Mouse (Mus musculus) gastrocnemius, adult 18-20 months (tissue): ENCODE data around the gene St6galnac3. TPM values are rescaled to one million over a fixed set of nuclear protein-coding genes. Genes with fewer than 3 reads are reported as not detected.

Experiments
- DNase-seq: peaks from one replicate; pipeline ENCODE4 v3.0.0; 2021; ENCODE audit warnings: low spot score
- total RNA-seq, 2 experiments: library from RNA; stranded (reverse); gene quantifications; 2 replicates each; pipeline ENCODE4 v1.2.3; 2021

St6galnac3 gene
- total RNA-seq, 2 experiments from 2014 or later: 1.5 to 2.9 TPM

DNA sequence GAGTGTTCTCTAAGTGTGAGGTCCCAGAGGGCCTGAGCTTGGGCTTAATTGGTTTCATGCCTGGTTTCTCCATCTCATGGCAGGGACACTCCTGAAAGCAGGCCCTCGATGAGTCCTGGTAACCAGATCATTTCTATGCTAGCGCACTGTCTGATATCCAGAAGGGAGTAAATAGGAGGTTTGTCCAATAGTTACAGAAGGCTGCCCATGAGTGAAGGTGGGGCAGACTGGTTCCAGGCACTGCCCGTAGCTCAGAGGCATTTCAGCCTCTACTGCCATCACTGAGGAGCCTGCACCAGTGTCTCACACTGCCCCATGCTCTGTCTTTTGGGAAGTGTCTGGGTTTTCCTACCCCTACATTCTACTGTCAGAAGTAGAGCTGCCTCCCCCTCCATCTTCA lies 72.1 kb downstream of the St6galnac3 start:
- DNase-seq: no peak

DNA sequence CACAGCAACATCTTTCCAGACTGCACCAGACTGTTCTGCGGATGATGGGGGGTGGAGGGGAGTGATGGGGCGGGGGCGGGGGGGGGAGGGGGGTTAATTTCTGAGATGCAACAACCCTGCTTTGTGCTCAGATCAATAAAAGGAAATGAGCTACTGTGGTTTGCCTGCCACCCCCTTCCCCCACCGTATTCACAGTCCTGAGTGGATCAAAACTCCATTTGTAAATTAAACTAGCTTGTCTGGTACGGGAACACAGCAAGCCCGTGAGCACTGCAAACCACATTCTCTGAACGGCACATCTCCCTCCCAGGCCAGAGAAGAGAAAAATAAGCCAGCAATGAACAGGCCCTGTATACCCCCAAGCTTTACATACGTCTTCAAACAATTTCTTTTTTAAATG lies 76.3 kb downstream of the St6galnac3 start:
- DNase-seq: no peak

DNA sequence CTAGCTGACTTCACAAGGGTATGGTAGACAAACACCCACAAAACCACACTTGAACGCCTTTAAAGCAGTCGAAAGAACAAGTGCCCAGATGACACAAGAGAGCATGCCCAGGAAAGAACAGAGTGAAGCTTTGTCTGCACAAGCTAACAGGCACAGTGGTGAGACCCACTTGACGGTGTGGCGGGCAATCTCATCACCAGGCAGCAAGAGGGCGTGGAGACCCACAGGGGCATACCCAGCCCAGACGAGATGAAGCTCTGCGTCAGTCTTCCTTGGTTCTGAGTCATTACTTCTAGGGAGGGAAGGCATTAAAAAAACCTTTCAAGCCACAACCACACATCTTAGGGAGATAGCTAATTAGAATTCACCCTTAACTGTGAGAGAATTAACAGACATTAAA lies 79.2 kb downstream of the St6galnac3 start:
- DNase-seq: no peak

DNA sequence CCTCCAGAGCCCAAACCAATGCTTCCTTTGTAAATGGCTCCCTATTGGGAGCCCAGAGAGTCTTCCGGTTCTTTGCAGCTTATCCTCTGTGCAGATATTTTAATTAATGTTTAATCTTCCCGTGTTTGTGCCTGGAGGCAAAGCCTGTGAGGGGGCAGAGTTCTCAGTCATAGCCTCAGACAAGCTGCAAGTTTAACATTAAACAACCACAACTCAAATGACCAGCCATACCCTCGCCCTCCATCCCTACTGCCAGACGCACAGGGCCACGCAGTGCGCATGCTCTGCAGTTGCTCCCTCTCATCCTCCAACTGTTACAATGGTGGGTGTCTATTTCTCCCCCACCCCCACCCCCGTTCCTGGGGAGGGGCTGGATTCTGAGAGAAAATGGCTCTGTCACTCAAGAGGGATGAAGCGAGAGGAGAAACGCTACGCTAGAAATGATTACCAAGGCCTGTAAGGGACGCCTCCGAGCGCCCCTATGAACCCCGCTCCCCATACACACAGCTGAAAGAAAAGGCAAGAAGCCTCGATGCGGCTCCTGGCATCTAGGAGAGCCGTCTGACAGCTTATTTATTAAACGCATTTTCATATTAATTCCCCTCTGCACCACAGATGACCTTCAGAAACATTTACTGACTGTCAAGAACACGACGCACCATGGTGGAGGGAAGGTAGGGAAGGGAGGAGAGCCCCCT lies 81.0 kb downstream of the St6galnac3 start:
- no peak for DNase-seq

DNA sequence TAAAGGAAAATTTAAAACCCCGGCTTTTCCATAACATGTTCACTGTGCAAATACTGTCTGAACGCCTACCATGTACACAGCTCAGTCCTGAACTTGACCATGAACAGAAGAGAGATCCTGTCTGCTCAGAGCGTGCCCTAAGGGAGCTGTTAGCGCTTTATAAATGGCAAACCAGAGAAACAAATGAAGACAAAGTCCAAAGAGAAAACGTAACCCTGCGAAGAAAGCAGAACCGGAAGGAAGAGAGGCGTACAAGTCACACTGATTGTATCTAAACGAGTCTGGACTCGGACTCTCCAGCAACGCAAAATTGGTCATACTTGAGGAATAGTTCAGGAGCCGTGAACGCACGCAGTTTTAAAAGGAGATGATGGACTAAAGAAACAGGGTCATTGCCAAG lies 82.1 kb downstream of the St6galnac3 start:
- DNase-seq: no peak

DNA sequence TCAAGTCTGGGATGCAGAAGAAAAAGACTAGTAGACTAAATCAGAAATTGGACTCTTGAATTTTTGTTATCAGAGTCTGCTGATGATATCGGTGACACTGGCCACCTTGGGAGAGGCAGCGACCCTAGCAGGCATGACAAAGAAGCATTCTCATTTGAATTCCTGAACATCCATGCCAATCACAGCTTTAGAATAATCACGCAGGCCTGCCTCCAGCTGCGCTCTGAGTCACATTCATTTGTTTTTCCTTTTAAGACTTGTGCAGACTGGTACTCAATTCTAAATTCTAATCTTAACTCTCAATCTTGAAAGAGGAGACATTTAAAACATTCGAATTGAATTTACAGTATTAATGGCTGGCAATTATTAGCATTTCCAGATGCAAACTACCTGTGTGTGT lies 83.2 kb downstream of the St6galnac3 start:
- no peak for DNase-seq

DNA sequence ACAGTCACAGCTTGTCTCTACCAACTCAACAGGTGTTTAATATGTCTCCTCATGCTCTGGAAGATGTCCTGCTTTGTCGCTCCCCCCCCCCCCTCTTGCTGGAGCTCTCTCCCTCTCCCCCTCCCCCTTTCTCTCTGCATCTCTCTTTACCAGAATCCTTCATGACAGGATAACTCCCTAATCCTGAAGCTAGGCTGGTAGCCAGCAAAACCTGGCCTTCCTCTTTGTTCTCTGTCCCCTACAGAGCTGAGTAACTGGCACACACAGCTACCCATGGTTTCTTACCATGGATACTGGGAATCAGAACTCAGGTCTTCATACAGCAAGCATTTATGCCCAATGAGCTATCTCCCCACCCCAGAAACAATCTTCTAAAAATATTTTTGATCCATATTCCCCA lies 87.6 kb downstream of the St6galnac3 start:
- DNase-seq: no peak

DNA sequence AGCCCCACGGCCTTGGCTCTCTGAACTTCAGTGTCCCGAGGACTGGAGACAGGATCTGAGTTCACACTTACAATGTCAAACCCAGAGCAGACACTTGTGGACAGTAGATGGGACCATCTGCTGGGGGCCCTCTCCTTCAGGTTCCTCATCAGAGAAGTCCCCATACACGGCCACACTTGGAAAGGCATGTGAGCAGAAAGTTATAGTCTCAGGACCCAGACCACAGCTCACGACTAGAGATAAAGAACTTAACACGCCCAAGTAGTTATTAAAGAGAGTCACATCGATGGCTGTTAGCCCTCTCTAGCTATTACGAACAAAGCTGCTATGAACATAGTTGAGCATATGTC lies 88.2 kb downstream of the St6galnac3 start:
- no peak for DNase-seq

DNA sequence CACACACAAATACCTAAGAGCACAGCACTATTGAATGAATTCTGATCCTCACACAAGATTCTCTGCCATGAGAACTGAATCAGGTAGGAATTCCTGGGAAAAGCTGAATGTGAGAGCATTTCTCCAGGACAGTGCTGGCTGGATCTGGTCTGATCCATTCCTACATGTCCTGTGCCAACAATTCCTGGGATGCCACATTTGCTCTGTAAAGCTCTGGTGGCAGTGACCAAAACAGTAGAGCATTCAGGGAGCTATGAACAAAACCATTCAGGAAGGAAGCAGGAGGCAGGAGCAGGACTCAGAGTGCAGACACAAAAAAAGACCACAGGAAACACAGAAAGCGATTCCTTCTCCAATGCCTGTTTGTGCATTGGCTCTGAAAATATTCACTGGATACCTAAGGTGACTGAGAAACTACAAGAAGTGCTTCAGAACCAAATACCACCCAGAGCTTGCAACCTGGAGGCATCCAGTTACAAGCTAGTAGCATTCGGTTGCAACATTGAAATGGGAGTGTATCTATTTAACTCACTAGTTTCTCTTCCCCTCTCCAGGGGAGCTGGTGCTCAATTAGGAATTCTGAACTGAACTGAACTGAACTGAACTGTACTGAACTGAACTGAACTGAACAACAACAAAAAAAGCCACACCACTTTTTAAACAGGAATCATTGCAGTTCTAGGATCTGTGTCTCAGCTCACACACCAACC lies 88.7 kb downstream of the St6galnac3 start:
- DNase-seq: no peak

DNA sequence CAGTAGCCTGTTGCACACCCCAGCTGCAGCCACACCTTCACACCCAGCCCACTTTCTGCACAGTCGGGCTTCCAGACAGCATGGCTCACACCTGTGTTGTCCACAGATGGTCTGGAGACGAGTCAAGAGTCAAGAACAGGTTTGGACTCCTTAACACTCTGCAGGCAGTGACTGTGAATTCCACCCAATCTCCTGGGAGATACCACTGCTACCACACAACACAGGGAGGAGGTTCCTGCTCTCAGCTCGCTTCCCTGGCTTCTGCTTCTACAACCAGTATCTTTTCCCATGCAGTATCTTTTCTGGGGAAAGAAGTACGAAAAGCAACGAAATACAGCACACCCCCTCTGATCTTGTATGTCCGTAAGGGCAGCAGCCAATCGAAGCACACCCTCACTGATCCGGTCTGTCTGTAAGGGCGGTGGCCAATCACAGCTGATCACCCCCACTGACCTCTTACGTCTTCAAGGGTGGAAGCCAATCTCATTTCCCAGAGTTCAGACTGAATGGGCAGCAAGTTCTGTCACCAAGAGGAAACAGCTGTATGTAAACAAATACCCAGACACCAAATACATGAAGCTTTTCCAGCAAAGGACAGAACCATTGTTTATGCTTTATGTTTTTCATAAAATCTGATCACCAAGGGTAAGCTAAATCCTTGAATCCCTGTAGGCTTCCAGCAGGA lies 92.8 kb downstream of the St6galnac3 start:
- DNase-seq: no peak

DNA sequence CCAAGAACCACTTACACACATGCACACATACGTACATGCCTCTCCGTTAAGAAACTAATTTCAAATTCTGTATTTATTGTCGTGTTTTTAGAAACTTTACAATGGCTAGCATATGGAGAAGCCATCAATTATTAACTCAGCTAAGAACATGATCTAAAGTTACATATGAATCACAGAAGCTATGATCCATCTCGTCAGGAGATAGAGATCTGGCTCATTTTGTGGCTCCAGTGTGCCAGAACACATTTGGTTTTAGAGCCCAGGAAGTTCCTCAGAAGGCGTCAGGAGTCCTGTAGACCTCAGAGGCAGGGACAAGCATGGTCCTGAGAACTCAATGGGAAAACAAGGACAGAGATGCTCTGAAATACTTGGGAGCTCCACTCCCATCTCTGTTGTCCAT lies 98.7 kb downstream of the St6galnac3 start:
- DNase-seq: no peak

DNA sequence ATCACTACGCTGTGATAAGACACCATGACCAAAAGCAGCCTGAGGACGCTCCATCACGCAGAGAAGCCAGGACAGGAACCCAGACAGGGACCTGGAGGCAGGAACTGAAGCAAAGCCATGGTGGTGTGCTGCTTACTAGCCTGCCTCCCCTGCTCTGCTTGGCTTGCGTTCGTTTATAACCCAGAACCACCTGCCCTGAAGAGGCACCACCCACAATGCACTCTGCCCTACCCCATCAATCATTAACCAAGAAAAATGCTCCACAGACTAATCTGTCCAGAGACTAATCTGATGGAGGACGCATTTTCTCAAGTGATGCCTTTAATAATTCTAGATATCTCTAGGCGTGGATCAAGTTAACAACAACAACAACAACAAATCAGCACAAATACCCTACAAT lies 106.0 kb downstream of the St6galnac3 start:
- no peak for DNase-seq

DNA sequence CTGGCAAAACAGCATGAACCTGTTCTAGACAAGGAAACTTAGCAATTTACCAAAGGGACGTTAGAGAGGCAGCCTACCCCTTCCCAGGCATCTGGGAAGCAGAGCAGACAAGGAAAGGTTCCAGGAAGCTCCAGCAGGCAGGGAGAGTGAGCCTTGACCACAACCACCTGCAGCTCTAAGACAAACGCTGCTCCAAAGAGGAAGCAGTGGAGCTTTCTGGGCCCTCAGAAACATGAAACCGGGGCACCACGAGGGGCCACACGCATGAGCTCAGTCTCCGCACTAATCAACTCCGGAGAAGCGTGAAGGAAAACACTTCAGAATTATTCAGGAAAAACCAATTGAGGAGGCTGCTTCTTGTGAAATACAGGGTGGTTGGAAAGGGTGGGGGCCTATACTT lies 108.1 kb downstream of the St6galnac3 start:
- DNase-seq: no peak

DNA sequence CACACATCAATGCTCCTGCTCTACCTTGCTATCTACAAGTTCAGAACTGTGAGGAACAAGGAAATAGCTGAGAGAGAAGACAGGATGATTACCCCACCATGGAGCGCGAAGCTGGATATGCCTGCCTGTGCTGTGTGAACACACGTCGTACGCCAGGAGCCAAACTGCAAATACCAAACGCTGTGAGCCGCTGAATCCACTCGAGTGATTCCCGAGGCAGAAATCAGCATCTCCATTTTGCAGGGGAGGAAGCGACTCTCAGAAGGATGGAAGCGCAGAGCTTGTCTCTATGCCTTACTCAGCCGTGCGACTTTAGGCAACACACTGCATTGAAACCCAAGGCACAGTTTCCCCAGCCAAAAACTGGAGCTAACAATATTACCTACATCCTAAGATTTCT lies 114.7 kb downstream of the St6galnac3 start:
- no peak for DNase-seq

DNA sequence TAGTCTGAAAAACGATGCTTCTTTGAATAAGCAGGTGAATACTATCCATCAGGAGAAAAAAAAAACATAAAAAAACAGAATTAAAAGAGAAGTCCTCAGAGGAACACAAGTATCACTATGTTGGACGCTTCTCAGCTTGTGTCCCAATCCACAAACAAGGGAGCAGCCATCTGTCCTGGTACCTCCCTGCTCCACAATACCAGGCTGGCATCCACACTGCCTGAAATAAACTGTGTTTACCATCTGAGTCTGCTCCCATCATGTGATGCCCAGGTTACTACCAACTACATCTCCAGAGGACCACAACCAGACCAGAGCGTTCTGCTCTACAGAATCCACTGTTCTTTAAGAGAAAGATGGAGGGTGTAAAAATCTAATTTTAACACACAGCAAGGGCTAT lies 118.6 kb downstream of the St6galnac3 start:
- no peak for DNase-seq

DNA sequence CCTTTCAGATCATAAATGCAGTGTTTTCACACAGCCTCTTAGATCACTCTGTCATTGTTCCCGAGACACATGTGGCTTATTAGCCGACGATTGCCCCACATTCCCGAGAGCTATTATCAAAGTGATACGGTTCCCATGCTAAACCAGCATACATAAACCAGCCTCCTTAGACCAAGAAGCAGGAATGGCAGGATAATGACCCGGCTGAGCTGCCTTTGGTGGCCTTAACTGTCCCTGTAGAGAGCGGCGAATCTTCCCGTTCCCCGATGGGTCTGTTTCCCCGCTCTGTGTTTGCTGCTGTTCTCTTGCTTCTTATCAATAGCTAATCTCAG lies 119.2 kb downstream of the St6galnac3 start:
- no peak for DNase-seq

DNA sequence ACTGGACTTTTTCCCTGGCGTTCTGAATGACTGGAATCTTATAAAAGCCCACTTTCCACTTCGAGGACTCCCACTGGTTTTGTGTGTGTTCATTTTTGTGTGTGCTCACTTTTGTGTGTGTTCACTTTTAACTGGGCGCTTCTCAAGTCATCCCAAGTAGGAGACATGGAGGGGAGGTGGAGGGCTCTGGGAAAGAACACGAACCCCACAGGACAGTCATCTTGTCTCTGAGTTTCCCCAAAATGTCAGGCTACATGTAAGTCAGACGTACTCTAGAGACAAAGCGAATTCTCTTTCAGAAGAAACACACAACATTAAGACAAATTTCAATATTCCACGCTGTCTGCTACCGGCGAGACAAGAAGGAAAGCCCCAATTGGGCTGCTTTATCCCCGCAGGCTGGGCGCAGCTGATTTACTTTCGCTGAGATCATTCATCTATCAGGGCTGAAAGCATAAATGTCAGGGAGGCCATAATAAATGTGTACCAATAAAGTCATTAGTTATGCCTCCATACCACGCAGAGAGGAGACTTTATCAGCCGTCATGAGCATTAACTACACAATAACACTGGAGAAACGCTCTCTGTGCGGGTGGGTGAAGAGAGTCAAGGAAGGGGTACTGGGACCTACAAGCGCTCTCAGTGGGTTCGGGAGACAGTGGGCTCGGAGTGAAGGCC lies 119.7 kb downstream of the St6galnac3 start:
- DNase-seq: no peak

DNA sequence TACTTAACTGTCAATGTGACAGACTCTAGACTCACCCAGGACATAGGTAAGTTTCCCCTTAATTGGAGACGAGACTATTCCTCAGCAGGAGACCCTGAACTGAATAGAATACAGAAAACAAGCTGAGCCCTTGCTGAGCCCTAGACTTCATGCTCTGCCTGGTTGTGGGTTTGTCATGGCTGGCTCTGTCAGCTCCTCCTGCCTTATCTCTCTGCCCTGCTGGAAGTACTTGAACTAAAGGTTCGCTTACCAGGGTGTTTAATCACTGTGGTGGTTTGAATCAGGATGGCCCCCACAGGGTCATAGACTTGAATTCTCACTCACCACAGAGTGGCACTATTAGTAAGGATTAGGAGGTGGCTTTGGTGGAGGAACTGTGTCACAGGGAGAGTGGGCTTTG lies 125.8 kb downstream of the St6galnac3 start:
- no peak for DNase-seq

DNA sequence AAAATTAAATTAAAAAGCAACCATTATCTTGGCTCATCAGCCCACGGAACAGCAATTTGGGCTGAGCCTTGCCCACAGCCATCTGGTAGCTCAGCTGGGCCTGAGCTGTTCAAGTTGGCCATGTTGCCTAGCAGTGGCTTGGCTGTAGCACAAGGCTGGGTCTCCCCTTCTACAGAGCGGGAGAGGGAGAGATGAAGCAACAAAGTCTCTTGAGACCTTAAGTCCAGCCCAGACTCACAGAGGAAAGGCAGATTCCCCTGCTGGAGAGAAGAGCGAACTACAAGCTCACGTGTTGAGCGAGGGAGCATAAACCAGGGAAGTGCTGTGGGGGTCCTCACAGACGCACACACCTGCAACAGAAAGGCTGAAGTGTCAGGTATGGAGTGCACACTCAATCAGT lies 126.3 kb downstream of the St6galnac3 start:
- no peak for DNase-seq

DNA sequence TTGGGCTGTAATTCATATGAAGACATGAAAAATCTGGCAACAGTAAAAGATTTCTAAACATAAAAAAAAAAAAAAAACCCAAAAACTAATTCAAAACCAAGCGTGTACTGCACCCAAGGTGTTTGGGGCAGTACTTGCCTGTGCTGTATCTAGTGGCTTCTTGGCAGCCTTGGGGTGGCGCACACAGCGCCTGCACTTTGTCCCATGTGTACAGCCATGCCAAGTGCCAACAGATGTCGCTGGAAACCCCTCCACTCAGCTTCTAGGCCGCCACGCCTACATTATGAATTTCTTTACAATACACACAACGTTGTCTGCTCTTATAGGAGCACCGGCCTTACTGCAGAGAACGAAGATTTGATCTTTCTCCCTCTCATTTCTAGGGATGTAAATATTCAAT lies 130.4 kb downstream of the St6galnac3 start:
- DNase-seq: no peak

DNA sequence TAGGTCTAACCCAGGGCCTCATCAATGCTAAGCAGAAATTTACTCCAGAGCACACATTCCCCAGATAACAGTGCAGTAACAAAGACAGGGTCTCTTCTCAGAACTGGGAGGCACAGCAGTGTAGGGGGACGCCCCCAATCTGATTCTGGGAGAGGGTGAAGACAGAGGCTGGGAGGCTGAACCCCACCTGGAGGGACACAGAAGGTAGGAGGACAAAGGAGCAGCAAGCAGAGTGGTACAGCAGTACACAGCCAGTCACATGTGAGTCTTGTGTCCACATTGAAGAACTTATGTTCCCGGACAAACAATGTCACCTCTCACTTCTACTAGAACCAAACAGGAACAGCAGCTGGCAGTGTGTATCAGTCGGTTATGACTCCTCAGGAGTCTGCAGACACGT lies 131.0 kb downstream of the St6galnac3 start:
- no peak for DNase-seq

DNA sequence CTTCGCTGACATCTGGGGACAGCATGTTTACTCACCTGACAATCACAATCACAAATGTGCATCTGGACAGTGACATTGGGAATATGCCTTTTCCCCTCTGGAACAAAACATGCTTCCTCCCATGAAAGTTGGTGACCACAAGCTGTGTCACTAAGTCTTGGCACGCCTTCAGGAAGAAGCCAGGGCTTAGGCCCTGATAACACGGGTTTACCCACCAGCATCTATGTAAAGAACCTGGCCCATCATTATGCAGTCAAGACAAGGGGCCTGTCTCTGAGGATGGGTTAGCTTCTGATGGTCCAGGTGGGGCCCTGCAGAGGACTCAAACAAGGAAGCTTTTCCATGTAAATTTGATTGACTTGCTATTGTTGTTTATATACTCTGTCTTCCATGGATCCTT lies 131.9 kb downstream of the St6galnac3 start:
- no peak for DNase-seq

DNA sequence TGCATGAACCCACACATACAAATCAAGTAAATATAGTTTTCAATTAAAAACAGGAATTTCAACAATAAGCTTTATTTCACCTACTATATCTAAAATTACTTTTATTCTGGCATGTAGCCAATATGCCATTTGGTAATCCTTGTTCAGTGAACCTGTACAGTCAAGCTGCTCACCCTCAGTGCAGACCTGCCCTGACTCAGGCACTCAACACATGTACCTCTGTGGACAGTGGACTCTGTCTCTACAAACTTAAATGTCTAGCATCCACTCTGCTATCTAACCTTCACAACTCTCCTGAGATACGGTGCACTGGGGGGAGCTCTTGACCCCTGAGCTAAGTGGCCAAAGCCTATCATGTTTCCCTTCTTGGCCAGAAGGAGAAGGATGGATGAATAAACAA lies 137.4 kb downstream of the St6galnac3 start:
- DNase-seq: no peak
